Mouse (Mus musculus) lung, postnatal 0 days (tissue): ENCODE data around the gene Cyp11a1.

Experiments used
- CTCF ChIP-seq: IDR thresholded peaks from 2 replicates; pipeline ENCODE4 v1.5.1; 2016; ENCODE audit warnings: antibody characterized with exemption, mild to moderate bottlenecking
- EP300 ChIP-seq: IDR thresholded peaks from 2 replicates; pipeline ENCODE4 v1.6.1; 2016; ENCODE audit warnings: antibody characterized with exemption, mild to moderate bottlenecking, control low read depth

GRCm38 (mm10) chr9:57972141-57972591, 34.0 kb upstream of the Cyp11a1 start:
- TF ChIP-seq EP300 (no peak), CTCF (no peak)
